Mouse (Mus musculus): ENCODE measurements around the gene Traf3. TPM values are rescaled to one million over a fixed set of nuclear protein-coding genes. Genes with fewer than 3 reads are reported as not detected.

Traf3 gene
- polyA plus RNA-seq, 1 experiment from 2014 or later = 4.4 TPM

DNA sequence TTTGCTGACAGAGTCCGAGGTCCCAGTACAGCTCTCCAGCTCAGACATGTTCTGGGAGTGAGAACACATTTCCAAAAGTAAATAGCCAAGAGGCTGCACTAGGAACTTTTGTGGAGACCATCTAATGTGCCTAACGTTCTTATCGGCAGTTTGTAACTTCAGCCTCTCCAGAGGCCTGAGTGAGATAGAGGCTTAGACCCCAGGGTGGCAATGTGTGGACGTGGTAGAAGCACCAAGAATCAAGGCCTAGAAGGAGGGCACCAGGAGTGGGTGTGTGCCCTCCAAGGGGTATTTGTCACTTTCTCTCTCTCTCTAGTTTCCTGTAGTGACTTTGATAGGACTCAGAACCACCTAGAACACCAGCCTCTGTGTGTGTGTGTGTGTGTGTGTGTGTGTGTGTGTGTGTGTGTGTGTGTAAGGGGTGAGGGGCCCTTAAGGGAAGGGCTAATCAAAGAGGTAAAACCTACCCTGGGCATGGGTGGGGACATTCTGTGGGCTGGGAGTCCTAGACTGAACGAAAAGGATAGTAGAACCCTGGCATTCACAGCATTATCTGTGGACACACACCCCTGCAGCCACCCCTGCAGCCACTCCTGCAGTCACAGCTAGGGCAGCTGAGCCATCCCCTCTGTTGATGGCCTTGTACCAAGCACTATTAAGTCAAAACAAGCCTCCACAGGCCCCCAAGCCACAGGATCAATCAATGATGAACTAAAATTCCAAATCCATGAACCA is 14.6 kb upstream of the Traf3 start:
- no peaks in the 10 kb centered on the region for H3K36me3 ChIP-seq (ENCODE audit: control insufficient read depth, insufficient read depth, low read length)
- DNase-seq (ENCODE audit: low spot score) = no peak
- no peak overlapping the region for H3K27ac ChIP-seq (replicated peaks)
- WGBS = 65% methylated on average over 5 of the region's 5 CpGs
- no peaks in the 10 kb centered on the region for H3K9me3 ChIP-seq (ENCODE audit: control insufficient read depth, low read length)
- no peaks in the 10 kb centered on the region; the same call in 1 of the 2 replicates for H3K4me1 ChIP-seq (replicated peaks; ENCODE audit: control insufficient read depth, insufficient read depth)
- H3K27me3 ChIP-seq (ENCODE audit: control insufficient read depth, insufficient read depth, low read length) = no peaks in the 10 kb centered on the region
- TF ChIP-seq CTCF (IDR thresholded peaks at IDR 0.05; ENCODE audit: low read depth) = no peak
- no peak for TF ChIP-seq EP300 (optimal IDR thresholded peaks at IDR 0.05)
- H3K9ac ChIP-seq (ENCODE audit: low read length) = no peak overlapping the region
- no peak for ATAC-seq (ENCODE audit: low FRiP score, low TSS enrichment)
- no peak overlapping the region for H3K4me3 ChIP-seq (ENCODE audit: low read depth, low read length)
- H3K4me2 ChIP-seq (replicated peaks; ENCODE audit: low read depth) = no peak overlapping the region

GRCm38 (mm10) chr12:111152579-111152978 is 13.6 kb upstream of the Traf3 start:
- Histone ChIP-seq H3K27ac (replicated peaks) (no peak overlapping the region), H3K27me3 (ENCODE audit: control insufficient read depth, insufficient read depth, low read length) (no peaks in the 10 kb centered on the region), H3K4me3 (ENCODE audit: low read depth, low read length) (no peak overlapping the region), H3K36me3 (ENCODE audit: control insufficient read depth, insufficient read depth, low read length) (no peaks in the 10 kb centered on the region), H3K9me3 (ENCODE audit: control insufficient read depth, low read length) (no peaks in the 10 kb centered on the region), H3K9ac (ENCODE audit: low read length) (no peak overlapping the region), H3K4me2 (replicated peaks; ENCODE audit: low read depth) (no peak overlapping the region), H3K4me1 (replicated peaks; ENCODE audit: control insufficient read depth, insufficient read depth) (no peaks in the 10 kb centered on the region; the same call in 1 of the 2 replicates)
- DNase-seq (ENCODE audit: low spot score) (no peak), ATAC-seq (ENCODE audit: low FRiP score, low TSS enrichment) (no peak)
- WGBS = 86% methylated on average over 6 of the region's 6 CpGs
- TF ChIP-seq CTCF (IDR thresholded peaks at IDR 0.05; ENCODE audit: low read depth) (no peak), EP300 (optimal IDR thresholded peaks at IDR 0.05) (no peak)

GRCm38 (mm10) chr12:111152981-111153710 is 13.0 kb upstream of the Traf3 start:
- WGBS = 63% methylated on average over 7 of the region's 7 CpGs
- Histone ChIP-seq H3K27me3 (ENCODE audit: control insufficient read depth, insufficient read depth, low read length) (no peaks in the 10 kb centered on the region), H3K9ac (ENCODE audit: low read length) (no peak overlapping the region), H3K4me1 (replicated peaks; ENCODE audit: control insufficient read depth, insufficient read depth) (no peaks in the 10 kb centered on the region; the same call in 1 of the 2 replicates), H3K4me2 (replicated peaks; ENCODE audit: low read depth) (no peak overlapping the region), H3K36me3 (ENCODE audit: control insufficient read depth, insufficient read depth, low read length) (no peaks in the 10 kb centered on the region), H3K4me3 (ENCODE audit: low read depth, low read length) (no peak overlapping the region), H3K27ac (replicated peaks) (no peak overlapping the region), H3K9me3 (ENCODE audit: control insufficient read depth, low read length) (no peaks in the 10 kb centered on the region)
- DNase-seq (ENCODE audit: low spot score) = no peak
- TF ChIP-seq EP300 (optimal IDR thresholded peaks at IDR 0.05) (no peak), CTCF (IDR thresholded peaks at IDR 0.05; ENCODE audit: low read depth) (no peak)
- no peak for ATAC-seq (ENCODE audit: low FRiP score, low TSS enrichment)

DNA sequence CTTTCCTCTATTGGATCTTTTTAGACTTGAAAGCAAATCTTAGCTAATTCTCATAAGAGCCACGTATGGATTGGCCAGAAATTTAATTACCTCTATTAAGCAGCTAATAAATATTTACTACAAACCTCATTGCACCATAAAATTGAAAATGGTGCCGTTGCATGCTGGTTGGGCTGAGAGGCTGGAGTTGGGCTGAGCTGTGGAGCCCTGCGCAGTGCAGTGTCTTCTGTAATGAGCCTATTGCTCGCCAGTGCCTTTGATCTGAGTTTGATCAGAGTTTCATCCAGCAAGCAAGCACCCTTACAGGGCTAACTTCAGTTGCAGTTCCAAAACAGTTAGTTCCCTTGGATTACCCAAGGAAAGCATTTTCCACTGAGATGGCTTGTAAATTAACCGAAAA is 12.2 kb upstream of the Traf3 start:
- Histone ChIP-seq H3K4me2 (replicated peaks; ENCODE audit: low read depth) (no peak overlapping the region), H3K4me1 (replicated peaks; ENCODE audit: control insufficient read depth, insufficient read depth) (no peaks in the 10 kb centered on the region; the same call in 1 of the 2 replicates), H3K27me3 (ENCODE audit: control insufficient read depth, insufficient read depth, low read length) (no peaks in the 10 kb centered on the region), H3K27ac (replicated peaks) (no peak overlapping the region), H3K9me3 (ENCODE audit: control insufficient read depth, low read length) (no peaks in the 10 kb centered on the region), H3K9ac (ENCODE audit: low read length) (no peak overlapping the region), H3K36me3 (ENCODE audit: control insufficient read depth, insufficient read depth, low read length) (no peaks in the 10 kb centered on the region), H3K4me3 (ENCODE audit: low read depth, low read length) (no peak overlapping the region)
- ATAC-seq (ENCODE audit: low FRiP score, low TSS enrichment) (no peak), DNase-seq (ENCODE audit: low spot score) (no peak)
- 58% methylated on average over 5 of the region's 5 CpGs for WGBS
- TF ChIP-seq CTCF (IDR thresholded peaks at IDR 0.05; ENCODE audit: low read depth) (no peak), EP300 (optimal IDR thresholded peaks at IDR 0.05) (no peak)

- no peak for TF ChIP-seq EP300 (optimal IDR thresholded peaks at IDR 0.05)
- no peak for TF ChIP-seq CTCF (IDR thresholded peaks at IDR 0.05; ENCODE audit: low read depth)
- no peaks in the 10 kb centered on the region for H3K36me3 ChIP-seq (ENCODE audit: control insufficient read depth, insufficient read depth, low read length)
- no peak overlapping the region for H3K27ac ChIP-seq (replicated peaks)
- no peaks in the 10 kb centered on the region for H3K4me1 ChIP-seq (replicated peaks; ENCODE audit: control insufficient read depth, insufficient read depth)
- H3K9ac ChIP-seq (ENCODE audit: low read length) = no peak overlapping the region
- no peaks in the 10 kb centered on the region for H3K9me3 ChIP-seq (ENCODE audit: control insufficient read depth, low read length)
- H3K4me2 ChIP-seq (replicated peaks; ENCODE audit: low read depth) = no peak overlapping the region
- WGBS = 93% methylated on average over 6 of the region's 6 CpGs
- ATAC-seq (ENCODE audit: low FRiP score, low TSS enrichment) = no peak
- H3K4me3 ChIP-seq (ENCODE audit: low read depth, low read length) = no peak overlapping the region
- H3K27me3 ChIP-seq (ENCODE audit: control insufficient read depth, insufficient read depth, low read length) = no peaks in the 10 kb centered on the region
- no peak for DNase-seq (ENCODE audit: low spot score)
Observed at GRCm38 (mm10) chr12:111154641-111155040, 11.5 kb upstream of the Traf3 start.

DNA sequence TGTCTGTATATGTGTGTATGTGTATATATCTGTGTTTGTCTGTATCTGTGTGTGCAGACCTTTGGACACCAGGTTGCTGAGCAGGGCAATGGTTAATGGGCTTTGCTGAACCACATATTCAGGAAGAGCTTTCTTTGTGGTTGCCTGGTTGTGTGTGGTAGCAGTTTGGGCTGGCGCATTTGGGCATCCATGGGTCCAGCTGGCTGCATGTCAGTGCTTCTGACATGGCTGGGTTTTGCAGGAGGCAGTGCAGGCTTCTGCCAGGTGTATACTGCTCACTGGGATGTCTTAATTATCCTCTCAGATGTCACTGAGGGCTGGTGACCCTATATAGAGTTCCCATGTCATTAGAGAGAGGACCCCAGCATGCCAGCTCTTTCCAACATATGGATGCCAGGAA is 10.4 kb upstream of the Traf3 start:
- no peak for ATAC-seq (ENCODE audit: low FRiP score, low TSS enrichment)
- no peak overlapping the region for H3K9ac ChIP-seq (ENCODE audit: low read length)
- TF ChIP-seq CTCF (IDR thresholded peaks at IDR 0.05; ENCODE audit: low read depth) = no peak
- no peak for TF ChIP-seq EP300 (optimal IDR thresholded peaks at IDR 0.05)
- 92% methylated on average over 1 of the region's 1 CpGs for WGBS
- H3K27ac ChIP-seq (replicated peaks) = no peak overlapping the region
- H3K4me3 ChIP-seq (ENCODE audit: low read depth, low read length) = no peak overlapping the region
- no peaks in the 10 kb centered on the region for H3K36me3 ChIP-seq (ENCODE audit: control insufficient read depth, insufficient read depth, low read length)
- H3K9me3 ChIP-seq (ENCODE audit: control insufficient read depth, low read length) = no peaks in the 10 kb centered on the region
- no peaks in the 10 kb centered on the region for H3K4me1 ChIP-seq (replicated peaks; ENCODE audit: control insufficient read depth, insufficient read depth)
- no peak overlapping the region for H3K4me2 ChIP-seq (replicated peaks; ENCODE audit: low read depth)
- no peaks in the 10 kb centered on the region for H3K27me3 ChIP-seq (ENCODE audit: control insufficient read depth, insufficient read depth, low read length)
- DNase-seq (ENCODE audit: low spot score) = no peak

Data from stomach, postnatal 0 days (tissue).